Mouse (Mus musculus) thymus, postnatal 0 days (tissue): Measurements from ENCODE around the gene Il1rn. TPM values are rescaled to one million over a fixed set of nuclear protein-coding genes. Genes with fewer than 3 reads are reported as not detected.

Experiments
- DNase-seq: peaks from one replicate; pipeline ENCODE4 v3.0.0-alpha.2; 2015; ENCODE audit warnings: low spot score
- polyA plus RNA-seq: library from polyadenylated mRNA; unstranded; fragments of >200 nt; fragmentation: Nextera tagmentation; extraction: Ambion mirVana; gene quantifications from 2 replicates; pipeline ENCODE4 v1.2.1, GENCODE M21; 2015

Gene Il1rn
- polyA plus RNA-seq, 1 experiment from 2014 or later: 3.9 TPM

DNA sequence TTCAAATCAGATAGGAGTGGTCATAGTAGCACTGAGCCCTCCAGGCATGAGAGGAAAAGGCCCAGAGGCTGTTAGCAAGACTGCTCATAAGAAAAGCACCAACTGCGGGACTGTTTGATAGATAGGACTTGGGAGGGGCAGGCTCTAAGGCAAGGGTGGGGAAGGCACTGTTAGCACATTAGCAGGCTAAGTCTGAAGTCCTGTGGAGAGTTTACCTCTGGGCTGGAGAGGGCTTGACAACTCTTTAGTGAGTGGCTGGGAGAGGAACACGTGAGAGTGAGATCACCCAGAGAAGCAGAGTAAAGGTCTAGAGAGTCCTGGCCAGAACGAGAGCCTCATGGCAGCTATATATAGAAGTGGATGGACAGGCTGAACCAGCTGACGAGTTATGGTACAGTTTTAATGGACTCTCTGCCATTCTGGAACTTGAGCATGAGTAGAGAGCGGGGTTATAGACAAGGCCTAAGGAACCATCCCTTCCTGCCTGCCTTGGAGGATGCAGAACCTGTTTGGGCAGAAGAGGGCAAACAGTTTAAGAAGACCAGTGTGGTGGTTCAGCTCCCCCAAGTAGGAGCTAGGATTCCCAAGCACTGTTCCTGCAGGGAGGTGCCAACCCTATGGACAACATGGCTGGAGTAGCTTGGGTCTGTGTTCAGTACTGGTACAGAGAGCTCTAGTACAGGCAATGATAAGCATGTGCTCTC lies 42.2 kb downstream of the Il1rn start:
- no peak for DNase-seq

DNA sequence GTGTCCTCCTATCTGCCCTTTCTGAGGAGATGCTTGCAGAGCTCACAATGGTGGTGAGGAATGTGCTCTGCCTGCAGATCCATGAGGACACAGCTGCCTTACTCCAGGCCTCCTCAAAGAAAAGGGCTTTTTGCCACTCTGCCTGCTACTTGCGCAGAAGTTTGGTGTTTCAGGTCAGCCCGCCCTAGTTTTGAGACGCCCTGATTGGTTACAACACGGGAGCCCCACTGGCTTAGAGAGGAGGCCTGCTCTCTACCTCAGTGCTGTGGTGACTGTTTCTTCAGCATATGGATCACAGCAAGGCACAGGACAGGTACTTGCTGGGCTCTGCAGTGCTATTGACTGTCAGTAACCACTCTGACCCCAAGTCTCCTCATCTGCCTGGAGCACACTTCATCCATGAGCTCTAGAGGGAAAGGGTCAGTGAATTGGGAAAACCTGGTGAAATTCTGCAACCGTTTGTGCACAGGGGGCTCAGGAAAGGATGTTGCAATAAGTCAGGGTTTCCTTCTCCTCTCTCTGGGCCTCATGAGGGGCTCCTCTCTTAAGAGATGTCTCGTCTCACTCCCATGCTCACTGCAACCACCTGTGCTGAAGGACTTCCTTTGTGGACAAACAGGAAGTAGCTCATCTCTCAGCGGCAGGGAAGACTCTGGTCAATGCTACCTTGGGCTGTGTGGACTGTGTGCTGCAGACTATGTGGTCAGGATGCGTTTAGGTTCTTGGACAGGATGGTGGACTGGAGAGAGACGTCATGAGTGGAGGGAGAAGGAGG lies 46.0 kb downstream of the Il1rn start:
- peak; percentile 66 for DNase-seq

DNA sequence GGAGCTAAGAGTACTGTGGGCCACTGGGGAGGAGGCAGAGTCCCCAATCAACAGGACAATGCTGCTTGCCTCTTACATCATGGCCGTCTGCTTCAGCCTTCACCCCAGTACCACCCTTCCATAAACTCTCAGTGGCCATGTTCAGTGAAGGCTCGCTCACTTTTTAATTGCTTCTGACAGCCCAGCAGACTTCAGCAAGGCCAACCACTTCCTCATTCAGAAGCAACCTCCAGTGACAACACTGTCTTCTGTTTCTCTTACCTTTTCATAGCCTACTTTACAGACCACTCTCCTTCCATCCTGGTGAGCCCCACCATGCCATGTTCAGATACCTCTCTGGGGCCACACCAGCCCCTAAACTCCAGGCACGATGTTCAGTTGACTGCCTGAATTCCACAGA lies 47.0 kb downstream of the Il1rn start:
- DNase-seq: peak; percentile 24

DNA sequence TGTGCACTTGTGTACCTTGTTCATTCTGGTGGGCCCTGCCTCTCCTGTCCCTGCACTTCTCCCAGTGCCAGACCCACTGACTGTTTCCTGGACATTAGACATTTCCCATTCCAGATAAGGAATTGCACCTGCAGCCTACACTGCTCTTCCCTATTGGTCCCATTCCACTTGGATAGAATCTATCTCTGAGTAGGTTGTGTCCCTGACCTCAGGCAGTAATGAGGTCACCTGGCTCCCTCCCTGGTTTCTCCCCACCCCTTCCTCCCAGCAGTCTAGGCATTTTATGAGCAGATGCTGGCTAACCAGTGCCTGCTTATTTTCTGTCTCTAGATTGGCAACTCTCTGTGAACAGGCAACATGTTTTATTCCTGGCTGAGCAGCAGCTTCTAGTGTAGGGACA lies 47.7 kb downstream of the Il1rn start:
- peak; percentile 5 for DNase-seq

DNA sequence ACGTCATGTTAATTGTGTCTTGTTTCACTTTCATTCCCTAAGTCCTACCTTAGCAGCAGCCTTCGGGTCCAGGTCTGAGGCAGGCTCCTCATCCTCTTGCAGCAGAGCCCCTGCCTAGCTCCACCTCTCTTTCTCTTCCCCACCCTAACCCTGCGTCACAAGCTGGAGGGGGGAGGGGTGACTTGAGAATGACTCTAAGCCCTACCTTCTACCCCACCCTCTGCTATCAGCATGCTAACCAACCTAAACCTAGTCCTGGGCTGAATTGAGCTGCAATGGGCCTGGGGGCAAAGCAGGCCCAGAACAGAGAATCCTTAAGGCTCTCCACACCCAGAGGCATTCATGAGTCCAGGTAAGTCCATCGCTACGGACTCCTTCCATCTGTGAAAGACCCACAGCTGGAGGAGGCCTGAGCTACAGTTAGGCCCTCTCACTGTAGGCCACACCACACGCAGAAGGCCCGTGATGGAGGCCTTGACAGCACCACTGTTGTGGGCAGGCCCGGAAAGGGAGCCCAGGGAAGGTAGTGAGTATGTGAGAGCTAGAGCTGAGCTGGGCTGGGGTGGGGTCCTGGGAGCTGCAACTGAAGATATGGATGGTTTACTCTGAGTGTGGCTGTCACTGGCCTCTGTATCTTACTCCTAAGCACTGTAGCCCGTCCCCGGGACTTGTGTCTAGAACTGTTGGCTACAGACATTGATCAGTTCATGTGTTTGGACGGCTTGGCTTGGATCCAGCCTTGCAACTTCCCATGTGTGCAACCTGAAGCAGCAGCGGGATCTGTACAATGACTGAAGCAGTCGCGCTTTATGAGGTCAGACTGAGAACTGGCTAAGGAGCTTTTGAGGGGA lies 48.7 kb downstream of the Il1rn start:
- DNase-seq: peak; percentile 93

DNA sequence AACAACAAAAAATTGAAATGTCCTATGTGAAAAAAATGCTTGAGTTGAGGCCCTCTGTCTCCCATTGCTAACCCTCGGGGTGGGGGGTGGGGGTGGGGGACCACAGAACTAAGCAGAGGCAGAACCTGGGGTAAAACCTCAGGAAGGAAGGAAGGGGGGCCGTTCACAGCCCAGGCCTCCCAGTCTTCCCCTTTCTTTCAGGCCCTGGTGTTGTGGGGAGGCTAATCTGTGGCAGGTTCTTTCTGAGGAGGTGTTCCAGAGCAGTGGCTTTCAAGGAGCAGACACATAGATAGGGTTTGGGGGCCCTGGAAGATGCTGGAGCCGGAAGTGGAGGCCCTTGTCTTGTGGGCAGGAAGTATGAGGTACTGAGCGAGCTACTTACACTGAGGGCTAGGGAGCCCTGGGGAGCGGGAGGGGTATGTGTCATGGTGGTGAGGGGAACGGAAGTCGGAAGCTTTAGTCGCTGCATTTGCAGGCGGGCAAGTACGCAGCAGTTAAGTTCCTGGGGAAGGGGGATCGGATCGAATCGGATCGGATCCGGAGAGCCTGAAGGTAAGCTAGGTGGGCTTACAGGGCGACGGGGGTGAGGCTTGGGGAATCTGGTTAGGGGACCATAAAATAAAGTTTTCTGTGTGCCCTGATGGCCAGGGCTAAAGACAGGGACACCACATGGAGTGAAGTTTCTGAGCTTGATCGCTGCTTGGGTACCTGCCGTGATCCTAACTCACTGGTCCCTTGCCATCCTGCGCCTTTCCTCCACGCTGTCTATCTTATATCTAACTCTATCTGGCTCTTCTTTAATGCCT lies 49.7 kb downstream of the Il1rn start:
- DNase-seq: peak; percentile 94

DNA sequence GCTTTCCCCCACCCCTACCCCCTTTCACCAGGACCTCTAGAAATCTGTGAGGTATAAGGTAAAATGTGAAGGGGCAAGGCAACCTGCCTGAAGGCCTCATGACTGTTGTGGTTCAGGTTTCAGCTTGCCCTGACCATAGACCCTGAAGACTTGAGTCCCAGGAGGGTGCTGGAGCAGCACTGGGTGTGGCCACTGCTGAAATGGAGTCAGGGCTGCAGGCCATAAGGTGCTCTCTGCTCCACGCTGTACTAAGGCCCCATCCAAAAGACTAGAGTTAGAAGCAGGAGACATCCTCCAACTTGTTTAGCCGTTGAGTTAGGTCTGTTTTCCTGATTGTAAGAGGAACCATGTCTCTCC lies 50.3 kb downstream of the Il1rn start:
- DNase-seq: peak; percentile 10

DNA sequence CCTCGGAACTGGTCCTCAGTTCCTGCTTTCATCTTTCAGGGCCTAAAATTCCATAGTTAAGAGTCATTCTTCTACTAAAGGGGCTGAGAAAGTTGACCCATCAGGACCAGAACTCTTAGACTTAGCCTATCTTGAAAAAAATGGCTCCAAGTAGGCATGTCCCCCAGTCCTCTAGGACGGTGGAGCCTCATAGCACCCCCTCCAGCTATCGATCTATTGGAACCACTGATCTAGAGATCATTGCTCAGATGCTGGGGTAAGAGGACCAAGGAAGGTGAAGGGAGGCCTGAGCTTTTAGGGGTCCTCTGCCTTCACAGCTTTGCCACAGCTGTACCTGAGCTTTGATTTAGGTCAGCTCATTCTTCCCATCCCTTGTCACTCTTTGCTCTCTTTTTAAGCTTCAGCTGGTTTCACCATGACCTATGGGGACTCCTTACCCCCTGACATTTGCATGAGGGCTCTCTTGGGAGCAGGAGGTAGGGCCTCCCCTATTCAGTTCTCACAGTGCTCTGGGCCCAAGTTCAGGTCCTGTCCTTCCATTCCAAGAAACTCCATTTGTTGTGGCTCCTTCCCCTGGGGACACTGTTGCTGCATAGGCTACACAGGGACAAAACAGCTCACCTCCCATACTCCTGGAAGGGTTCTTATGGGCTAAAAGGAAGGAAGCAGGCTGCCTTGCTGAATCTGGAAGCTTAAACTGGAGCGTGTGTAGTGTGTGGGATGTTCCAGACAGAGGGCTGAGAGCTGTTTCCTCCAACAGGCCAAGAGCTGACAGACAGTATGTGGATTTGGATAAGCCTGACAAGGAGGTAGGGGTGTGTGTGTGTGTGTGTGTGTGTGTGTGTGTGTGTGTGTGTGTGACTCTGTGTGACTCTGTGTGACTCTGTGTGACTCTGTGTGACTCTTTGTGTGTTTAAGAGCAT lies 51.0 kb downstream of the Il1rn start:
- DNase-seq: no peak

DNA sequence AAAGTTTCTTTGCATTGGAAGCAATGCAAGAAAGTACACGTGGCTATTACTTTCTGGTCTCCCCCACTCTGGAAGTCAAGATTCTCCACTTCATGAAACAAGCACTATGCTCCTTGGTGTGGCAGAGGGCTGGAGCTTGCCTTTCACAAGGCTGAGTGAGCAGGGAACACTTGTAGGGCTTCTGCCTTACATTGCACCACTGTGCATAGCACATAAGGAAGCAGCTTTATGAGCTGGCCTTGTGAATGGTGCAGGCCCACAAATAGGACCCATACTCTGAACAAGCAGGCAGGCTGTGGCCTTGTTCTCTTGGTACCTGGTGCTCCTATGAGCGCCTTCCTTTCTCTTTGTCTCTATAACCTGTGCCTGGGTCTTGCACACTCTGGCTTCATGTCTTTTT lies 56.6 kb downstream of the Il1rn start:
- no peak for DNase-seq

DNA sequence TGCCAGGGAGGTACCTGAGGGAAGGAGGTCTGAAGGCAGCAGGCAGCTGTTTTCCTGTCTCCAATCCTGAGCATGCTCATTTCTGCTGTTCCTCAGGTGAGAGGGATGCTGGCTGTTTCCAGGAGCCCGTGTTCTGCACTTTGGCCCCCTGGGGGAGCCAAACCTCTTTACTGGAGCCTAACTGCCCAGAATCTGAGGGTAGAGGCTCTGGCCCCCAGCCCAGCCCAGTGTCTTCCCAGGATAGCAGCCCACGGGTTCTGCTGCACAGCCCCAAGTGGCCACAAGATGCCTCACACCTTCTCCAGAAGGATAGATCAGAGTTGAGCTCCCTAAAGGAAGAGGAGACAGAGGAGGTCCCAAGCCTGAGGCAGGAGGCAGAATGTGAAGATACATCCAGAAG lies 60.5 kb downstream of the Il1rn start:
- no peak for DNase-seq

DNA sequence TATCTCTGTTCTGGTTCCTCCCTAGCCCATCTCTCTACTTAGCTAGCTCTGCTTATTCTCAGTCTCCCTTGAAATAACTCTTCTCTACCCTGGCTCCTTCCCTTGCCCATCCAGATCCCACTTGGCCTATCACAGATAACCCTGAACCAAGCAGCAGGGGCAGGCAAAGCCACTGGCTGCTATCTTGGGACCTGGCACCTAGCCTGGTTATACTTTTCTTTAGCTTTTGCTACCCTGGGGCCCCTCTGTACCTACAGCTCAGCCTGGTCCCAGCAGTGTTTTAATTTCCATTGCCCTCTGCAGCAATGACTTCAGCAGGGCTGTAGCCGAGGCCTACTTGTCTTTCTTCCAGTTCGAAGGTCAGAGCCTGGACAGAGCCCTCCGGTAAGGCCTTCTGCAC lies 64.1 kb downstream of the Il1rn start:
- DNase-seq: no peak

Other genes with a start within 250 kb of the Il1rn start
- not detected in 2 replicates for gene Tbpl2, start 240.3 kb upstream of the Il1rn start, polyA plus RNA-seq
- not detected in 2 replicates for gene Il1f8, start 183.7 kb upstream of the Il1rn start, polyA plus RNA-seq
- 0.16 TPM in 1 of 2 replicates, not detected in the other for gene Il1f9, start 150.4 kb upstream of the Il1rn start, polyA plus RNA-seq
- 0.36 and 0.83 TPM in 2 replicates for gene Il1f6, start 121.4 kb upstream of the Il1rn start, polyA plus RNA-seq
- gene Il1f5, start 59.9 kb upstream of the Il1rn start, polyA plus RNA-seq: 0.22 and 0.36 TPM in 2 replicates
- 0.38 TPM in 1 of 2 replicates, not detected in the other for gene Il1f10, start 45.7 kb upstream of the Il1rn start, polyA plus RNA-seq
- gene Psd4, start 30.7 kb downstream of the Il1rn start, polyA plus RNA-seq: 39.5 and 42.1 TPM in 2 replicates
- gene Pax8, start 138.7 kb downstream of the Il1rn start, polyA plus RNA-seq: 0.07 and 0.17 TPM in 2 replicates